Mouse (Mus musculus) ovary, postnatal 36 days (tissue): ENCODE data around the gene Itk.
A peak's percentile ranks its signal among the peaks of the same experiment; 100 is the strongest.
"Not testable (repeated sequence)": the region's sequence is repeated elsewhere in the genome, so short reads cannot be mapped to it uniquely, and the experiment has no call there.

Source experiments
- DNase-seq: peaks from one replicate; pipeline ENCODE4 v3.0.0; 2022; ENCODE audit warnings: low spot score, mixed read lengths

Gene Itk

DNA sequence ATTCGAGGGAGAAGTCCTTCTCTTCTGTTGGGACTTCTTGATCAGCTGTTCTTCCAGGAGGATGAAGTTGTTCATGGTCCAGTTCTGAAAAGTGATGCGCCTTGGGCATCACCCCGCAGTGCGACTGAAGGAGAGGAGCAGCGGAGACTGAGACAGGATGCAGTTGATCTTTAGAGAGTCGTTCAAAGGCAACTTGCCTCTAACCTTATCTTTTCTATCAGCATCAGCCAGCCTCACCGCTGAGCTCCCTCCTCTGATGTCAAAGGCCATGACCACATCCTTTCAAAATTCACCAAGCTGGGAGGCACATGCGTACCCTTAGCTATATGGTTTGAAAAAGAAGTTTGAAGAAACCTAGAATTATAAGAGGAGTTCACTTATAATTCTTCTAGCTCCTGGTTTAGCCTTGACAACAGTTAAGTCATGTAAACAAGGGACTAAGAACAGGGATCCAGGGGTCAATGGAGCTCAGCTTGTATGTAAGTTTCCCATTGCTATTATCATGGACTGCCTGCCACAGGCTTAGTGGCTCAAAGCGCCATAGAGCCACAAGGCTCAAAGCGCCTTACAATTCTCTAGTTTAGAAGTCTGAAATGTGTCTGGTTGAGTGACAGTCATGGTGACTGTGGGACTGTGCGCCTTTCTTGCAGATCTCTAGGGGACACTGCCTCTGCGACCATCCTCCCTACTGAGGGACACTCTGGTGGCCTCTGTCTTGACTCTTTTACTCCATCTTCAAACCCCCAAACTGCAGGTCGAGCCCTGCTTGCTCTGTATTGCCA lies at the start of gene Itk:
Itk (minus strand) TSS at position 180 of the 782 bp plus-strand sequence.
- DNase-seq, result no peak

DNA sequence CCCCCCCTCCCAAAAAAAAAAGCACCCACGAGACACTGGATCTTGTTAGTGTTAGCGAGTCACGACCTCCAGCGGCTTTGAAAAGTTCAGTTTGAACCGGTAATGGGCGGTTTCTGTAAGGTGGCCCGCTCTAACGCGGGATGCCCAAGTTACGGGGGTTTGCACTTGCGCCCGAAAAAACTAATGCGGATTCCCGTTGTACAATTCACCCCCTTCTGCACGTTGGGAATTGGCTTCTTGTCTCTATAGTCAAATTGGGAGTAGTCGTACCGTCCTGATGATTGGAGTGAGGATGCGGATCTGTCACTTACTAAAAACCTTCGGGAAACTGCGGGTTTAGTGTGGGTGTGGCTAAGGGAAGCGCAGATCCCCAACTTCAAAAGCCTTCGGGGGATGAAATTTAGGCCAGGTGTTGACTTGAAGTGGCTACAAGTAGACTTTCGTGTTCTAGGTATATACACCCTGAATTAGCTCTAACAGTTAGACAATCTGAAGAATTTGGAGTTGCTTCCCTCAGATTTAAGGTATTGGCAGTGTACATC lies 48.2 kb upstream of the Itk start:
- DNase-seq, result no peak

DNA sequence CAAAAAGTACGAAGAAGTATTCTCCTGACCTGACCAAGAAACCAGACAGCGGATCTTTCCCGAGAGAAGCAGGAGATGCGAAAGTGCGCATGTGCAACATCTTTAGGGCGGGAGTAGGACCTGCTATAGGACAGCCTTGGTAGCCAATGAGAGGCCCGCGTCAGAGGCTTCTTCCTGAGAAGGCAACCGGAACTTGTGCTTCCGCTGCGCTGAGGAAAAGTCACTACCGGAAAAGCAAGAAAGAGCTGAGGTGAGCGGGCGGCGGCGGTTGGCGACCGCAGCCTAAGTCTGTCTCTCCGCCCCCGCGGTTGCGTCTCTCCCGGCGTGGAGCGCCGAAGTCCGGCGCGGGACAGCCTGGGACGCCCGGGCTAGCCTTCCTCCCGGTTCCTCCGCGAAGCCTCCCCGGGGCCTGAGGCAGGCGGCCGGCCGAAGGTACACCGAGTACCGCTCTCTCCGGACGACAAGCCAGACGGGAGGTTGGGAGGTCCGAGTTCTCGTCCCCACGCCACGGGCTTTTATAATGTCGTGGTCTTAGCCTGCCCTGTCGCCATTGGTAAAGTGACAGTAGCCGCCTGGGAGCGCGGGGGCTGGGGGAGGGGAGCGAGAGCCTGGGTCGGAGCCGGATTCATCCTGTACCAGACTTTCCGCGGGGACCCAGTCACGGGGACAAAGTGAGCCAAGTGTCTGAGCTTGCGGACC lies 47.6 kb upstream of the Itk start, which contains the start of gene Med7:
Med7 (plus strand) TSS at position 166 of the 699 bp plus-strand sequence.
- DNase-seq, result peak; percentile 88

DNA sequence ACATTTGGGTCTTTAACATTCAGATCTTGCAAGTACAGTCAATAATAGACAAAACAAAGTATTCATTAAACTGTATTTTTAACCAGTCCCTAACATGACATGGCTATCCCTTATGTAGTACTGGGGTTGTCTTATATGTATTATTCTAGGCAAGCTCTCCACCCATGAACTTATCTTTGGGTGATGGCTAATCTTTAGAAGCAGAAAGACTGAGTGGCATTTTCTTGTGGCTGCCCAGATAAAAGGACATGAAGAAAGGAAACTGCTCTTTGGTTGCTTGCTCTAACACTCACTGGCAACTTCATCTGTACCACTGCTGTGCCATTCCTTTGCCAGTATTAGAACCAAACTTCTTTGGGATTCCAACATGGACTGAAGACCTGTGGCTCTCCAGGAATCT lies 46.0 kb upstream of the Itk start:
- DNase-seq, result no peak

DNA sequence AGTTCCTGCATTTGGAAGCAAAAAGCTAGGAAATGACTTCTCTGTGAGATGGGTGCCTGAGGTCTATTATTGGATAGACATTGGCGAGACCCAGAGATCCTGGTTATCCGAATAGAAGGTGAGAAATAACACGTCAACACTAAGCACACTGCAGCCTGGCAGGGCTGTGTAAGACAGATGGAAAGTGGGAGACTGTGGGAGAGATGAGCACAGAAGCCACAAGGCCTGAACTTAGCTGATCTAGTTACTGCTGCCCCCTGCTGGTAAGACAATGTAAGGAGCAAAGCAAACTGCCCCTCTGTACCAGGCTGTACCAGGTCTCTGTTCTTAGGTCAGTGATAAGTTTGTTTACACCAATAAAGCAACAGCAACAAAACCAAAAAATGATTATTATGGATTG lies 41.8 kb upstream of the Itk start:
- DNase-seq, result peak; percentile 60

DNA sequence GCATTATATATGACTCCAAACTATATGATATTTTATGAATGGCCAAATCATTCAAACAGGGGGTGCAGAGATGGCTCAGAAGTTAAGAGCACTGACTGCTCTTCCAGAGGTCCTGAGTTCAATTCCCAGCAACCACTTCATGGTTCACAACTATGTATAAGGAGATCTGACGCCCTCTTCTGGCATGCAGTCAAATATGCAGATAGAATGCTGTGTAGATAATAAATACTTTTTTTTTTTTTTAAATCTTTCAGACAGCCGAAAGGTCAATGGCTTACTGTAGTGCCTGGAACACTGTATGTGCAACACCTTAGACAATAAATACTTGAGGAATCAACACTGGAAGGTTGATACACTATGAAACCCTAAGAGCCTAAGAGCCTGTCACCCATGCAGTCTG lies 40.8 kb upstream of the Itk start:
- DNase-seq, result no peak

DNA sequence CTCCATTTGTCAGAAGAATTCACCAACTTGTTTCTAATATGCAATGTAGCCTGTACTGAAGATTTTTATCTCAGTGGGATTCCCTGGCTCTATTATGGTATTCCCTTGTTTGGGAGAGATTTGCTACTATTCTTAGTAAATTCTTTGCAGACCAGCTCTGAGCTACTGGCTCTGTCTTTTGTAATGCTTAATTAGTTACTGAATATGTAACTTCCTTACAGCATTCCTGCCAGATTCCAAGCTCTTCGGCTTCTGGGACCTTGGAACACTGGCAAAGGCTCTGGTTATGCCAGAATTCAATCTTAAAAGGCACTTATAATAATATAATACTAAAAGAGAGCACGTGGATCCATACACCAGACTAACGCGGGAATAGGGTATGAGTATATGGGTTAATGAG lies 38.8 kb upstream of the Itk start:
- not testable (repeated sequence) for DNase-seq

DNA sequence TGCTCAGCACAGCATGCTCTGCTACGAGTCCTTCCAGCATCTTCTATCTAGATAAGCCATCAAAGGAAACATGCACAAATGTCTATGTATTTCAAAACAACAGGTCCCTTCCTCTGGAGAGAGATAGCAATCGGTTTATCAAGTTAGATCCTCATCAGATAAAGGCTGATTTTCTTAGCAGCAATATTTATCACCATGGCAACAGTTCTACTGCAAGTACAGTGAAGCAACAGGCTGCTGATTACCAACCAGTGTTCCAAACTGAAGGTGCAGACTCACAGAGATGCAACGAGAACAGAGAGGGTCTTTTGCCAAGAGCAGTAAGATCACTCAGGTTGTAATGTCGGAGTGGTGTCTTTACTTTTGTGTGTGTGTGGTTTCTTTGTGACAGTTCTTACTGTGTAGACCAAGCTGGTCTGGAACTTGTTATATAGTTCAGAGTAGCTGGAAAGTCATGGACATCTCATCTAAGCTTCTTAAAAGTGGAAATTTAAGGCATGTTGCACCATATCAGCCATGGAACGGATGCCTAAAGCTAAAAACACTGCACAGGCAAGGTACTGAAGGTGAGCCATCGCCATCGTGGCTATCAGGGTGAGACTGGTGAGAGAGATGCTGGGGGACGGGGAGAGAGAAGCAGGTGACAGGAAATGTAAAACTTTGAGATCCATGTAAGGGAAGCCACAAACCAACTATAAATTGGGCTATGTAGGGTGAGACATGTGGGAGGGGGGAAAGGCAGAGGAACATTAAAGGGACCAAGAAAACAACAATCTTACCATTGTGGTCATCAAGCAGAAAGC lies 32.0 kb upstream of the Itk start:
- DNase-seq, result no peak

DNA sequence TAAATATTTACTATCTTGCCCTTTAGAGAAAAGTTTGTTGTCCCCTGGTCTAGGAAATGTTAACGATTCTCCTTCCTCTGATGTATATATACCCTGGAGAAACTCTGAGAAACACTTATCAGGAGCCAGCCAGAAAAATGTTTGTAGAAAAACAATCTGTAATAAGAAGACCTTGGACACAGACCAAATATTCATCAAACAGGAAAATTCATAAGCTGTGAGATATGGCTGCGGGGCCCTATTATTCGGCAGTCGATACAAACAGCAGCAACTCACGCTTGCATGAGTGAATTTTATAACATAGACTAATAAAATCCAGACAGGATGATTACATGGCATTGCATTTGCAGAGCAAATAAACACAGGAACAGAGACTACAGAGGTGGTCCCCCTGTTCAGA lies 29.5 kb upstream of the Itk start:
- no peak for DNase-seq

DNA sequence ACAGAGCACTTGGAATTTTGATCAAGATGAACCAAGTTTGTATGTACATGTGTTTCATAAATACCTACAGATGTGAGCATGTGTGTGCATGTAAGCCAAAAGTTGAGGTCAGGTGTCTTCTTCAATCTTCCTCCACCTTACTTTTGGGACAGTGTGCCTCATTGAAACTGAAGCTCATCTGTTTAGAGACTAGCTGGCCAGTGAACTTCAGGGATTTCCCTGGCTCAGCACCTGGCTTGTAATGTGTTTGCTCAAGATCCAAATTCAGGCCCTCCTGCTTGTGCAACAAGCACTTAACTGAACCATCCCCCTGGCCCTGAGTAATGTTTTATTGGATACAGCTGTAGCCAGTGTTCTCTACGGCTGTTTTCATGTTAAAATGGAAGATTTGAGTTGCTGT lies 29.1 kb upstream of the Itk start:
- no peak for DNase-seq

DNA sequence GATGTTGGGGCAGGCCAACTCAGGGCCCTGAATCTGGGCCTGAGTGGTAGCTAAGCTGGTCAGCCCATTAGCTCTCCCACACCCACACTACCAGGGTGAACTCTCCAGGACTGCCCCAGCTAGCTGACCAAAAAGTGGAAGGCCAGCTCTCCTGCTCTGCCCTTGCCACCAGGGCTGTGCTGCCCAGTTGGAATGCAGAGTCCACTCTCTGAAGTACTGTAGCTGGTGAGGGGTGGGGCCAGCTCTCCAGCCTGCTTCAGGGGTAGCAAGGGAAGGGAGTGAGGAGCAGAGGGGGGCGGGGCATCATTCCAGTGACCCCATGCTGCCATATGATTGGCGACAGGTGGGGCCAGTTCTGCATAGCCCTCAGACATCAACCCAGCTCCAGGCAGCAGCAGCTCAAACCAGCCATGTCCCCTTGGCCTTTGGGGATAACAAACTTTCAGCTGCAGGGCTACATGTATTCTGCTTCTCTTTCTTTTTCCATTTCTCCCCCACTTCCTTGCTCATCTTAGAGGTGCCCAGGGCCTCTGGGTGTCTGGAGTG lies 20.8 kb upstream of the Itk start:
- DNase-seq, result no peak

DNA sequence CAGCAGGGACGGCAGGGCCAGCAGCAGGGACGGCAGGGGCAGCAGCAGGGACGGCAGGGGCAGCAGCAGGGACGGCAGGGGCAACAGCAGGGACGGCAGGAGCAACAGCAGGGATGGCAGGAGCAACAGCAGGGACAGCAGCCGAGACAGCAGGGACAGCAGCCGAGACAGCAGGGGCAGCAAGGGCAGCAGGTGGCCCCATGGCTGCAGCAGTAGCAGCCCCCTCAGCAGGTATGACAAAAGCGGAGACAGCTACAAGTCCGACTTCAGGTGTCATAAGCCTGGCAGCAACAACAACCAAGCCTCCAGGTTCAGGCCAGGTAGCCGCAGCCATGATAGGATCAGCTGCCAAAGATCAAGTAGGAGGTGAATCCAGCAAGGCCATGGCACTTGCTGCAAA lies 17.4 kb upstream of the Itk start:
- no peak for DNase-seq

DNA sequence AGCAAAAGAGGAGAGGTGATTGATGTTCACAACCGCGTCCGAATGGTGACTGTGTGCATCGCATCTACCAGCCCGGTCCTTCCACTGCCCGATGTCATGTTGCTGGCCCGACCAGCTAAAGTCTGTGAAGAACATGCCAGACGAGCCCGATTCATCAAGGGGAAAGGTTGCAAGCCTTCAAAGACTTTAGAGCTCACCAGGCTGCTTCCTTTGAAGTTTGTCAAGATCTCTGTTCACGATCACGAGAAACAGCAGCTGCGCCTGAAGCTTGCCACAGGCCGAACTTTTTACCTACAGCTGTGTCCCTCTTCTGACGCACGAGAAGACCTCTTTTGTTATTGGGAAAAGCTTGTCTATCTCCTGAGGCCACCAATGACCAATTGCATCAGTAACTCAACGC lies 15.7 kb upstream of the Itk start:
- no peak for DNase-seq

DNA sequence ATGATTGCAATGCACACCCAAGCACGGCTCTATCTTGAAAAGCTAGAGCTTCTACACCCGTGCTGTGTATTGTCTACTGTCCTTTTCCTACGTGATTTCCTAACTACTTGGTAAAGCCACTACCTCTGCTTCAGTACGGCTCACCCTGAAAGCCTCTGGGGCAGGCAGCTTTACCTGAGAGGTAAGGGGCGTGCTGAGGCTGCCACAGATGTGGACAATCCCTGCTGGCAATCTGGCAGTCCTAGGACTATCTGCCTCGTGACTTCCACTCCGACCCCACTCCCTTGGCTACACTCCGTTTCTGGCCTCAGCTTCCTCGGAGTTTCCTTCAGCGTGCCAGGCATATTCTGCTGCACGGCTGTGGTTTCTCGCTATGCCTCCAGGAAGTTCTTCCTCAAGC lies 12.2 kb upstream of the Itk start:
- DNase-seq, result no peak

DNA sequence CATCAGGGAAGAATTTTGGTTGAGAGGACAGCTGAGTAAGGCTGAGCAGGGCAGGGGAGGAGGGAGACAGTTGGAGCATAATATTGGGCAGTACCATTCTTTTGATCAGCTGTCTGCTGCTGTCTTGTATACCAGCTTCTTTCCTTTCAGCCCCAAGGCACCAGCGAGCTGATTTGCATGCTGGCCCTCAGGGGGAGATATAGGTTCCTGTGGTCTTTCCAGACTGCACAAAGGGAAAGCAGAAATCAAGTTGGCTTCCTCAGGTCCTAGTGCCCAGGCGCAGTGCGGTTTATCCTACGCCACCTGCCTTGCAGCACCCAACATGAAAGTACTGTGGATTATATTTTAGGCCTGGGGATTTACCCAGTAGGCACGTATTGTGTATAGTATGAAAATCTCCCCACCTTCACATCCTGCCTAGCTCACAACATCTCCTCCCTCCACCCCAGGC lies 9.6 kb upstream of the Itk start:
- no peak for DNase-seq

DNA sequence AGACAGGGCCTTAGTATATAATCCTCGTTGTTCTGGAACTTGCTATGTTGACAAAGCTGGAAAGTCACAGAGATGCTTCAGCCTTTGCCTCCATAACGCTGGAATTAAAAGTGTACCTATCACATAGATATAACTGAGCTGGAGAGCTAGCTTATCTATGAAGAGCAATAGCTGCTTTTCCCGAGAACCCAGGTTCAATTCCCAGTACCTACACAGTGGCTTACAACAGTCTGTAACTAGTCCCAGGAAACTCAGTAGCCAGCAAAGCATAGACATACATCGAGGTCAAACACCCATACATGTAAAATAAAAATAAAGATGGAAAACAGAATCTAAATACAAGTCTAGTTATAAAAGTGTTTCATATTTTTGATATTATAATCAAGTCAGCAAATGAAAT lies 9.2 kb upstream of the Itk start:
- DNase-seq, result no peak

DNA sequence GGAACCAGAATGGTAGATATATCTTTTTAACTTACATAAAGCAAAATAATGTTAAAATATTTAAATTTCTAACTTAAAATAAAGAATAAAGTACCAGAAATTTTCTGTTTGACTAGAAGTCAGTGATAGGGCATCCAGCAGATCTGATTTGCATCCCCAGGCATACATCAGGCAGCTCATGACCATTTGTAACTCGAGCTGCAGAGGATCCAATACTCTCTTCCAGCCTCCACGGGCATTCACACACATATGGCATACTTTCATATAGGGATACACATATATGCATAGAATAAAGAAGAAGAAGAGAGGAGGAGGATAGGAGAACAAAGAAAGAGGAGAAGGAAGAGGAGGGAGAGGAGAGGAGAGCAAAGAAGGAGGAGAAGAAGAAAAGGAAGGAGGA lies 8.6 kb upstream of the Itk start:
- no peak for DNase-seq

DNA sequence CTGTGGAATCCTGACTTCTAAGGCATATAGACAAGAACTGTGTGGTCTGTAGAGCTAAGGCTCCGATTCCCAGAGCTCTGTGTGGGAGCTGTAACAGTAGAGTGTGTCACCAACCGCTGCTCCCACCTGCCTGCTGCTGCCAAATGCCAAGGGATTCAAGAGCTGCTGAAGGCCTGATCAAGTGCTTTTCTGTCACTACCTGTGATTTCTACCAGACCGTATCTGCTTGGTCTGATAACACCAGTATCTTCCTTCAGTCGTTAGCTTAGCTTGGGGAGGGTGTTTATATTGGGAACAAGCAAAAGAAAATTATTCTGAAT lies 7.5 kb upstream of the Itk start:
- DNase-seq, result no peak

DNA sequence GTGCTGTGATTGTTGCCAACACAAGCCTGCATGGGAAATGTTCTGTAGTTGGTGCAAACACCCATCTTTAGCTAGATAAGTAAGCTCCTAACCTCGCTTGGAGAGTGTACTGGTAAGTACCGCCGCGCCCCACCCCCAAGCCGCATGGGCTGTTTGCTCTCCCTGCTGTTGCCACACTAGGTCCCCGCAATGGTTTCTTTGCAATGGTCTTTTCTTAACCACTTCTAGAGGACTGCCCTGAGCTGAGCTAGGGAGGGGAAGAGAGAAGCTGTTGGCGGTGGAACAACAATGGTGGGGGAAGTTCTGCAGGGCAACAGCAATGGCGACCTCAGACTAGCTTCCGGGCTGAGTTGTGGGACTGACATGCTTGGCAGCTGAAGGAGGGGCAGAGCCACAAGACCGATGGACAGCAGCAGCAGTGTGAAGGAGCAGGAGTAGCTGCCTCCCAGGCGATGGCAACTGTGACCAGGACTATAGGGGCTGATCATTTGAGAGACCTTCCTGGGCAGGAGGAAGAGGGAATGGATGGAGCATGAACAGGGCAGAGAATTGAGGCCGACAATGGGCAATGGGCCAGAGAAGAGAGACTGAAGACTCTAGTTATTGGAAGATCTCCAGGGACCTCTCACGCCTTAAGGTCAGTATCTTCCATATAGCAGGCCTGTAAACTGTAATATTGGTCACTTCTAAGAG lies 7.0 kb upstream of the Itk start, which contains the start of gene Fam71b:
Fam71b (plus strand) TSS at position 393 of the 693 bp plus-strand sequence.
- no peak for DNase-seq

DNA sequence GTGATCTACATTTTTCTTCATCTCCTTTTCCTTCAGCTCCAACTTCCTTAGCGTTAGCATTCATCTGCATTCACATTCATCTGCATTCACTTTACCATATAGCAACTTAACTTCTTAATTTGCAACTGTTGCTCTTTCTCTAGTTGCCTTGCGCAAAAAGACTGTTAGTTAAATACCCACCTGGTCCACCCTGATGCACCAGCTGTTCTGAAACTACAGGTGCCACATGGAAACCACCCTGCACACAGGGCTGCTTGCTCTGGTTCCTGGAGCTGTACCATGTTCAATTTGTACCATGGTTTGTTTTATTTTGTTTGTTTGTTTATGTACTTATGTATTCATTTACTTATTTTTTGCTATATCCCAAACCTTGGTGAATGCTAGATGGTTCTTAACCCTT lies 6.4 kb upstream of the Itk start:
- no peak for DNase-seq

DNA sequence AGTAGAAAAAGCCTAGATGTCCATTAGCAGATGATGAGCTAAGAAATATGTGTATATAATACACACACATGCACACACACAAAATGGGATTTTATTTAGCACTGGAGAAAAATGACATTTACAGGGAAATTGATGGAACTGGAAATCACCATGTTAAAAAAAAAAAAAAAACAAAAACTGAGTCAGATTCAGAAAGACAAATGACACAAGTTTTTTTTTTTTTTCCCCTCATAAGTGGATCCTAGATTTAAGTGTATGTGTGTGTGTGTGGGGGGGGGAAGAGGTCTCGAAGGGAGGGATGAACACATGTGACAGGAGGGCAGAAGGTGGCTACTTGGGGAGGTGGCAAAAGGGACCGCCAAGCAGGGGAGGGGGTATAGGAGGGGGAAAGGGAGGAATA lies 5.8 kb upstream of the Itk start:
- DNase-seq, result no peak

DNA sequence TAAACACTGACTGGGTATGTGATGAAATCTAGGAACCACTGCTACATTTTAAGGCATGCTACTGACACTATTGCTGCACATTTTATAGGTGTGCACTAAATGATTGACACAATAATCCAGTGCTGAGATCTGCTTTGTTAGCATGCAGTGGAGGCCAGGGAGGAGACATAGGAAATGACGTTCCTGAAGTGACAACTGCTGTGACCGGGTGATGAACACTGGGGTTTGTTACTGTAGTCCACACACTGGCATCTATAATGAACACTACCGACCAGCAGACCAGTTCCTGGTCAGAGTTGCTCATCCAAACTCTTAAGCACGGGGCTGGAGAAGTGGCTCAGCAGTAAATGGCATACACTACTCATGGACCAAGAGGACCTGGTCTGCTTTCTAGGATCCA lies 4.1 kb upstream of the Itk start:
- no peak for DNase-seq
